Mouse (Mus musculus): Measurements from ENCODE around the gene Abi3.

Gene Abi3

DNA sequence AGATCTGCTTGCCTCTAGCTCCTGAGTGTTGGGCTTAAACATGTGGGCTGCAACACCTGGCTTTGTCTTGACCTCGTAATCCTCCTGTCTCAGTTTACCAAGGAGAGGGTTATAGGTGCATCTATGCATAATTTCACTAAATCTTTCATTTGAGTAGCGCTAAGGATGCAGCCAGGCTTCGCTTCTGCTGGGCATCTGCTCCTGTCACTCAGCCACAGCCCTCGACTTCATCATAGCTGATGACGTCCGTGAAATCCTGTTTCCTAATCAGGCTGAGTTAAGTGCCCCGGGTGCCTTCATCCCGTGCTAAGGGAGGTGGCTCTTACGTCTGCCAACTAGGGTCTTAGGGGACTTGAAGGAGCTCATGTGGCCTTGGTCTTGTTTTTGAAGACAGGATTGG, 58.3 kb downstream of the Abi3 start:
- DNase-seq (ENCODE audit: low spot score), result no peak

DNA sequence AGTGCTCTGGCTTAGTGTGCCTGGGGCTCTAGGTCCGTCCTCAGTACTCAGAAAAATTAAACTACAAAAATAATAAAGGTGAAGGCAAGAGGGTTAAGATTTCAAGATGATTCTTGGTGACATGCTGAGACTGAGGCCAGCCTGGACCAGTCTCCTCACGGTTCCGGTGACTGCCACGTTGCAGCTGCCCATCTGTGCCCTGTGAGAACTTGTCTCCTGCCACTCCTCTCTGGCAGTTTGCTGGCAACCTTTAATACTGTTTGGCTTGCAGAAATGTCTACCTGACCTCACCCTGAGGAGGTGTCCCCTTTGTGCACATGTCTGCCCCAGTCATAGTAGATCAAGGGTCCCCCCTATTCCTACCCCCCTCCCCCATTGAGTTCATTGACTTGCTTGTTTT, 58.8 kb downstream of the Abi3 start:
- no peak for DNase-seq (ENCODE audit: low spot score)

DNA sequence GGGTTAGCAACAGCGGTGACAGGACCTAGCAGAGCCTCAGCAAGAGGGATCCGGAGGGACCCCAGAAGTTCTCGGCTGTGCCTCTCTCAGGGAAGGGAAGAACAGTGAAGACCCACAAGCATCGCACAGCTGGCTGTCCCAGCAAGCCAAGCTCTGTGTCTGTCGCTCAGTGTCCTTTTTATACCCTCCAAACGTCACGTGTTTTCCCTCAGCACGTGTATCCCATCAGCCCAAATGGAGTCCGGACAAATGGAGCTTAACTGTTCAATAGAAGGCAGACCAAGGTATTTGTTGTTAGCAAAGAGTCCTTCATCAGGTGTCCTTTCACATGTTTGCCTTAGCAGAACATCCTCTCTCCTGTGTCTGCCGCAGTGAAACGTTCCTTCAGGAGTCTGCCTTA, 60.7 kb downstream of the Abi3 start:
- no peak for DNase-seq (ENCODE audit: low spot score)

DNA sequence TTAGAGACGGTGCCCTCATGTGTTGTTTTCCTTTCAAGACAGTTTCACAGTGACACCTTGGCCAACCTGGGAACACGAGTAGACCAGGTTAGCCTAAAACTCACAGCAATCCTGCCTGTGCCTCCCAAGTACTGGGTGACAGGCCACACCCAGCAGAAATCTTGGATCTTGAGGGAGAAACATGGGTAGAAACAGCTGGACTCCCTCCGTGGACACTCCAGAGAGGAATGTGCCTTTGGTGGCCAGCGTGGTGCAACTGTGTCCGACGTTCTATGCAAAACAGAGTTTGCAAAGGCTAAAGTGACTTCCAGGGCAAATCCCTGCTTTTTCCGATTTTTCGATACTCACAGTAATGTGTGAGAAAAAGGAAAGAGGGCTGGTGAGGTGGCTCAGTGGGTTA, 61.8 kb downstream of the Abi3 start:
- no peak for DNase-seq (ENCODE audit: low spot score)

Measured in ovary, adult 18-20 months (tissue).